Mouse (Mus musculus) spleen, adult 2 months (tissue): ENCODE data around the gene Hid1.

Source experiments
- CTCF ChIP-seq: fragments of 200-500 bp; IDR thresholded peaks from 2 replicates; pipeline ENCODE4 v1.5.1; 2011; ENCODE audit warnings: mild to moderate bottlenecking, inconsistent platforms; ENCODE audit not compliant: insufficient read depth, insufficient read length, insufficient replicate concordance; ENCODE audit errors: extremely low read depth
- POLR2A ChIP-seq: fragments of 200-500 bp; IDR thresholded peaks from 2 replicates; pipeline ENCODE4 v1.6.1; 2011; ENCODE audit warnings: low read depth, low read length, inconsistent platforms

GRCm38 (mm10) chr11:115344967-115345366, 22.6 kb downstream of the Hid1 start:
- TF ChIP-seq CTCF (no peak), POLR2A (no peak)
